Mouse (Mus musculus) hematopoietic stem cell, adult 5-6 weeks (primary cell): ENCODE results near the gene Btbd35f11. TPM values are rescaled to one million over a fixed set of nuclear protein-coding genes. Genes with fewer than 3 reads are reported as not detected.
"Not testable (repeated sequence)": the region's sequence is repeated elsewhere in the genome, so short reads cannot be mapped to it uniquely, and the experiment has no call there.

Experiments
- ATAC-seq, 2 experiments: fragments of 125-278 bp in 1 of 2; replicated peaks in 1 of 2; 2 replicates each; pipeline ENCODE4 v1.8.0; 2016 to 2017; ENCODE audit warnings: inconsistent platforms in 2 of 2, mild to moderate bottlenecking in 2 of 2, moderate number of reproducible peaks in 2 of 2, low read depth in 1 of 2, moderate TSS enrichment in 1 of 2; ENCODE audit not compliant: low FRiP score in 2 of 2, poor library complexity in 2 of 2, severe bottlenecking in 2 of 2, insufficient read depth in 1 of 2, low TSS enrichment in 1 of 2
- total RNA-seq: library from RNA; stranded (forward); fragments of 172-1452, 232-1000 nt; gene quantifications from 2 replicates; pipeline ENCODE4 v1.2.3, GENCODE M21; 2017

Gene Btbd35f11
- total RNA-seq: not detected in 2 replicates

DNA sequence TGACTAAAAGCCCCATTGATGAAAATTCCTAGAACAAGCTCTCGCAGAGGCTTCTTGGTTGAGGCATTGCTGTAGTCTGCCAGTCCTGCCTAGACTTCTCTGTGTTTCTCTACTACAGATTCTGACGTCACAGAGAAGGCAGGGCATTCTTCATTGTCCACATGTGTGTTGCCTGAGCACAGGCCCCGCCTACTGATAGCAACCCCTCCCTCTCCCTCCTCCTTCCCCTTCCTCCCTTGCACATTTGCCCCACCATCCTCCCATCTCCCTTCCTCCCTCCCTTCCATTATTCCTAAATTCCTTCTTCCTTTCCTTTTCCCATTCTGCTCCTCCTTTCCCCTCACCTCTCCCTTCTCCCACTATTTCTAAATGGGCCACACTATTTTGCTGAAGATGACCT is at the start of gene Btbd35f11:
Gene Btbd35f11, minus strand, starts transcription at position 101 of the 400 bp plus-strand sequence.
- ATAC-seq: not testable (repeated sequence)

GRCm38 (mm10) chrX:3409946-3410345 is 33.5 kb downstream of the Btbd35f11 start:
- ATAC-seq: not testable (repeated sequence)

Other genes starting within 250 kb of the Btbd35f11 start
- not detected in 2 replicates for gene Btbd35f24, start 247.9 kb downstream of the Btbd35f11 start, total RNA-seq